Mouse (Mus musculus): ENCODE measurements around the gene Recql5.
"Not testable (repeated sequence)": the region's sequence is repeated elsewhere in the genome, so short reads cannot be mapped to it uniquely, and the experiment has no call there.

Recql5 gene

DNA sequence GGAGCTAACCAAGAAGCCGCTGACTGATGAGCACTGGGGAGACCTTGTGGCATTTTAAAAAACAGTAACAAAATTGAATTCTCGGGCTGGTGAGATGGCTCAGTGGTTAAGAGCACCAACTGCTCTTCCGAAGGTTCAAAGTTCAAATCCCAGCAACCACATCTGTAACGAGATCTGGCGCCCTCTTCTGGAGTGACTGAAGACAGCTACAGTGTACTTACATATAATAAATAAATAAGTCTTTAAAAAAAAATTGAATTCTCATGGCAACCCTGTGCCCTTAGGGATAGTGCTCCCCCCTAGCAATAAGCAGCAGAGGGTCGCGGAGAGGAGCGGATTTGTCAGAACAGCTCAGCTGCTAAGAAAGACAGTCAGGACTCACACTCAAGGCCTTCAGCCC, 69.4 kb downstream of the Recql5 start:
- DNase-seq (ENCODE audit: low spot score) = no peak

DNA sequence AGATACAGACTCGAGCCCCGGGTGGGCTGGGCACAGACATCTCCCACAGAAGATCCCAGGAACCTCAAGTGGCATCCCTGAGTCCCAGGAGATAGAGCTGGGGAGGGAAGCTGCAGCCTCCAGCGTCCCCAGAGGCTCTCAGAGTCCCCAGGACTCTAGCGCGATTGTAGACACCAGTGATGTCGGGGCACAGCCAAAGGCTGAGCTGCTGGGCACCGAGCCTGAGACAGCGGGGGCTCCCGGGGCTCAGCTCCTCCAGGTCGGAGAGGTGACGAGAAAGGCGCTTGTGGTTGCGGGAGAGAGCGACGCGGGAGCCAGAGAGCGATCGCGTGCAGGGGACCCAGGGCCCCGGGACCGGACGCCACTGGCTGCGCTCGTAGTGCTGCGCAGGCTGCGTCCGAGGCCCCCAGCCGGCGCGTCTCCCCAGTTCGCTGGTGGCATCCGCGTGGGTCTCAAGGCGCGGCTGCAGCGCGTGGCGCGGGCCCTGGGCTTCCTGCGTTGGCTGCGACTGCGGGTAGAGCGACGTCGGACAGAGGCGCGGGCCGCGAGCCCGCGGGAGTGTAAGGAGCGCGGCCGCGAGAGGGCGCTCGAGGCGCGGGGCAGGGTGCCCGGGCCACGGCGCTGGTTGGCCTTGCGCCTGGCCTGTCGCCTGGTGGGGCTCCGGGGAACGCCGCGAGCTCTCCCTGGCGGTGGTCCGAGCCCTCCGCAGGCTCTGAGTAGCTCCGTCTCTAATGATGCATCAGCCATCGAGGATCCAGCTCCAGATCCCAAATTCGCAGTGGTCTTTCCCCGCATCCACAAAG, 73.9 kb downstream of the Recql5 start:
- peak; percentile 93 for DNase-seq (ENCODE audit: low spot score)

DNA sequence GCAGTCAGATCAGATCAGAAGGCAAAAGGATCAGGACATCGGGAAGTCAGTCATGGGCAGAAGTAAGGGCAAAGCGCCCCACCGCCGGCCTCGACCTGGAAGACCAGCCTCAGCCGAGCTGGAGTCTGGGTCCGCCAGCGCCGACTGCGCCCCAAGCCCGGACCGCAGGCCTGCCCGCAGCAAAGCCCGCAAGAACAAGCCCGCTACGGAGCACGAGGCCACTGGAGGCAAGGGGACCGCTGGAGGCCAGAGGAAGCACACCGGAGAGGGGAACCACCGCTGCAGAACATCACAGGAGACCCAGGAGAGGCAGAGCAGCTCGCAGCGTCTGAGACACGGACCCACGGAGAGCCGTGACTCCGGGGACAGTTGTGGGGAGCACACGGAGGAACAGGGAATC, 74.9 kb downstream of the Recql5 start, which contains the start of gene Myo15b:
TSS of gene Myo15b (plus strand) at position 53 of the 400 bp plus-strand sequence.
- DNase-seq (ENCODE audit: low spot score) = no peak

DNA sequence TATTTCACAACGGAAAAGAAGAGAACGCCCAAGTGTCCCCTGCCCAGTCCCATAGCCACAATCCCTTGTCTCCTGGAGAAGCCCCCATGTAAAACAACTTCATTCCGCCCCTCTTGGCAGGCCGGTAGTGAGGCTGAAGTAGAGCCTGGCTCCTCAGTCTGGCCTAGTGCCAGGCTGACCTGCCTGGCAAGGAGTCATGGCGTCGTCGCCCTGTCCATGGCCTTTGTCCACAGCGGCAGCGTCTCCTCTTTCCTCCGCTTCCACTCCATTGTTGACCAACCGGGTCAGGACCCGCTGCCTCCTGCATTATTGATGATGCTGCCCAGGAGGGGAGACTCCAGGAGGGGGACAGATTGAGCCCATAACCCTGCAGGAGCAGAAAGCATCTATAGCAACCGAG, 75.3 kb downstream of the Recql5 start:
- no peak for DNase-seq (ENCODE audit: low spot score)

DNA sequence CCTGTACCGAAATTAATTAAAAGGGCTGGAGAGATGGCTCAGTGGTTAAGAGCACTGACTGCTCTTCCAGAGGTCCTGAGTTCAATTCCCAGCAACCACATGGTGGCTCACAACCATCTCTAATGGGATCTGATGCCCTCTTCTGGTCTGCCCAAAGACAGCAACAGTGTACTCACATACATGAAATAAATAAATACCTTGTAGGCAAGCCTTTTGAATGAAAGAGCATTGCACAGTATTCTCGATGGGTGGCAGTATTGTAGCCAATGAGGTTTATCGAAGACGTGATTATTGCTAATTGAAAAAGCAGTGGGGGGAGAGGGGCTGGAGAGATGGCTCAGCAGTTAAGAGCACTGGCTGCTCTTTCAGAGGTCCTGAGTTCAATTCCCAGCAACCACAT, 76.1 kb downstream of the Recql5 start:
- not testable (repeated sequence) for DNase-seq (ENCODE audit: low spot score)

DNA sequence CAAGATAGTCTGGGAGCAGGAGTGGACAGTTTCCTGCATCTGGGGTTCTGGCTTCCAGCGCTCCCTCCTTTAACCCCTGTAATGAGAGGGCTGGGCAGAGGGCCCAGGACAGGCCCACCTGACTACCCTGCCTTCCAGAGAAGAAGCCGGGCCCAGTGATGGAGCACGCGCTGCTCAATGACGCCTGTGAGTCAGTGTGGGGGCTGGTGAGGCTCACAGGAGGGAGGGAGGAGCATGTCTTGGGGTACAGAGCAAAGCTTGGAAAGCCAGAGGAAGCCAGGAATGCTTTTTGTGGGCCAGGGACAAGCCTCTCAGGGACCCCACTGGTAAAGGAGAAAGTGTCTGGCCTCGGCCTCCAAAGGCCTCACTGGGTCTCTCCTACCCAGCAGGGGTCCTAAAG, 78.6 kb downstream of the Recql5 start:
- DNase-seq (ENCODE audit: low spot score) = no peak

DNA sequence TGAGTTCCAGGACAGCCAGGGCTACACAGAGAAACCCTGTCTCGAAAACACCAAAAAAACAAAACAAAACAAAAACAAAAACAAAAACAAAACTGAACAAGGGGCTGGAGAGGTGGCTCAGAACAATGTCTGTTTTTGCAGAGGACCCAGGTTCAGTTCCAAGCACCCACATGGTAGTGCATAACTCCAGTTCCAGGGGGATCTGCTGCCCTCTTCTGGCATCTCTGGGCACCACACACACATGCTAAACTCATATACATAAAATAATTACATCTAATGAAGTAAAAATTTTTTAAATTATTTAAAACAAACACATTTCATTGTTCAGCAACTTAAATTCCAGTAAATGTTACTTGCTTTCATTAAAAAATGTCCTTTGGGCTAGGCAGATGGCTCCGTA, 87.5 kb downstream of the Recql5 start:
- DNase-seq (ENCODE audit: low spot score) = no peak

DNA sequence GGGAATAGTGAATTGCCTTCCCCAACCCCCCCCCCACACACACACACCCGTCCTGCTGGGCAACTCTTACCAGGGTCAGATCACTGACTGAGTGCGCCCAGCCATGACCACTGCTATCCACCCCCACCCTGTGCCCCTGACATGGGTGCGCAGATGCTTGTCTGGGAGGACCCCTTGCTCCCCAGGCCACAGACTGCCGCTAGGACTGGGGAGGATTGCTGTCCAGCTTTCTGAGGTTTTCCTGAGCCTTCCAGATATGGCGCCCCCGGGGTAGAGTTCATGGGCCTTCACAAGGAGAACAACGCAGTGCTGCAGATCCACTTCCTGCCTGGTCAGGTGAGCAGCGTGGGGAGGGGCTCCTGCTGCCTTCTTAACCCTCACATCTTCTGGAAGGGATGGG, 89.0 kb downstream of the Recql5 start:
- no peak for DNase-seq (ENCODE audit: low spot score)

DNA sequence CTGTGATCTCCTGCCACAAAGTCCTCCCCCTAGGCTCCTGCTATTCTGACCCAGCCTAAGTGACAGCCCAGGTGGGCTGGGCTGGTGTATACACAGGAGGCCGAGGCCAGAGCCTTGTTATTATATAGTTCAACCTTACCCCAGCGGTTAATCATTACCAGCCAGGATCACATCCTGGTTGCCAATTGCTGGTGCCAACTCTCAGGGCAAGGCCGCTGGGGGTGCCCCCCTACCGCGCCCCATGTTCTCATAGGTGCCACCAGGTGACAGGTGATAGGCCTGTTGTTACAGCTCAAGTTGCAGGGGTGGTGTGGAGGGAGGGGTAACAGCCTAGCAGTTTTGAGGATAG, 89.4 kb downstream of the Recql5 start:
- no peak for DNase-seq (ENCODE audit: low spot score)

DNA sequence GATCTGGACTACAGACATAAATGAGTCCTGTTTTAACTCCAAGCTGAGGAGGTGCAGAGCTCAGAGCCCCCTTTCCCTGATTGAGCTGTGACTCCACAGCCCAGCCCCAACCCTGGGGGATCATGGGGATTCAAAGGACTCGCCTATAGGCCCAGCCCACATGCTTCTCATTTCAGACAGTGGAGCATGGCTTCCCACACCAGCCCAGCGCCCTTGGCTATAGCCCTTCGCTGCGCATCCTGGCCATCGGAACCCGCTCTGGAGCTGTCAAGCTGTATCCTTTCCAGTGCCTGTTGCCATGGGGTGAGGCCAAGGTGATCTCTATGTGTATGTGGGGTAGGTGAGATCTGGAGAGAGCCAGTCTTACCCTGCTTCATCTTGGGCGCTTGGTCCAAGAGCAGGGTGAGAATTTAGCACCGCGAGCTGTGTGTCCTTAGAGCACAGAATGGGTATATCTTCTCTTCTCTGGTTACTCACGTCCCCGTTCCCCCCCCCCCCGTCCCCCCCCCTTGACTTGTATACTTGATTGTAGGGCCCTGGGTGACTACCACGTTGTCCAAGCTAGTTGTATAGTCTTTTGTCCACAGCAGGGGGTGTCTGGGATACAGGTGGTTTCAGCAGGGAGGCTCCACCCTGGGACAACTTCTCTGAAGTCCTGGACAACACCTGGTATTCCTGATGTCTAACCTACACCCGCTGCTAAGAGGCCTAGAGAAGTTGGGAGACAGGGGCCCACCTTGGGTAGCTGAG, 90.0 kb downstream of the Recql5 start:
- DNase-seq (ENCODE audit: low spot score) = no peak
